ENCODE assay signal across 9 mouse cellular contexts in genomic region chr15:56065872-56066534, GRCm38 (mm10).
DNase-seq lines count a peak whose midpoint lies in the region; ATAC-seq and TF ChIP-seq lines count a peak whose summit lies in the region.
"Had no signal": no experiment of that assay in that cellular context is flagged by ENCODE, and none has a peak within 500 bp of the region (broad histone marks: within the 10 kb centered on the region; RNA-seq: fewer than 3 reads in every experiment).

No protein-coding gene starts in this region.

- H3K27ac ChIP-seq in kidney, adult 2 months (ENCODE audit: insufficient read depth, low read depth, low read length), result no peak overlapping the region
- H3K27ac ChIP-seq in limb, embryonic 12.5 days, result no peak overlapping the region
- H3K27ac ChIP-seq in stomach, embryonic 14.5 days (ENCODE audit: low read length), result no peak overlapping the region
- H3K27ac ChIP-seq: embryonic facial prominence, embryonic 15.5 days had no signal

- no peak for TF ChIP-seq CTCF in kidney, adult 2 months (conservative IDR thresholded peaks at IDR 0.05; ENCODE audit: insufficient read depth, insufficient read length, low read depth, low read length)
- TF ChIP-seq CTCF in E14TG2a.4 (conservative IDR thresholded peaks at IDR 0.05; ENCODE audit: low read length), result peak; percentile 51

- no peak for TF ChIP-seq POLR2A in kidney, adult 2 months (IDR thresholded peaks at IDR 0.05; ENCODE audit: low read depth, low read length)

- peak; percentile 67; the same call in 1 of the 2 replicates for ATAC-seq in limb, embryonic 12.5 days (ENCODE audit: insufficient number of reproducible peaks, insufficient read depth, low FRiP score, low TSS enrichment, low read depth)
- peak; percentile 72; the same call in 1 of the 2 replicates for ATAC-seq in stomach, embryonic 14.5 days (ENCODE audit: insufficient number of reproducible peaks, insufficient read depth, low FRiP score, low read depth)

- H3K9me3 ChIP-seq in E14TG2a.4 (ENCODE audit: low read length), result 0 out of 2 replicates have a peak, but pooled peaks cover under 1% of the 10 kb centered on the region
- no peaks in the 10 kb centered on the region for H3K9me3 ChIP-seq in limb, embryonic 12.5 days
- H3K9me3 ChIP-seq in stomach, embryonic 14.5 days (ENCODE audit: control insufficient read depth, low read depth, low read length), result no peaks in the 10 kb centered on the region
- H3K9me3 ChIP-seq: embryonic facial prominence, embryonic 15.5 days had no signal

- 38% methylated on average over 7 of the region's 7 CpGs for WGBS in kidney, adult 2 months
- 42% methylated on average over 6 of the region's 7 CpGs for WGBS in limb, embryonic 12.5 days
- 39% methylated on average over 7 of the region's 7 CpGs for WGBS in stomach, embryonic 14.5 days

- no peaks in the 10 kb centered on the region for H3K4me1 ChIP-seq in kidney, adult 2 months (ENCODE audit: control insufficient read depth, insufficient read depth, low read length)
- no peaks in the 10 kb centered on the region for H3K4me1 ChIP-seq in E14TG2a.4 (replicated peaks; ENCODE audit: low read depth, low read length)
- peaks cover 14% of the 10 kb centered on the region for H3K4me1 ChIP-seq in limb, embryonic 12.5 days (replicated peaks)
- 0 out of 2 replicates have a peak, but pooled peaks cover 6% of the 10 kb centered on the region for H3K4me1 ChIP-seq in stomach, embryonic 14.5 days (ENCODE audit: control insufficient read depth, insufficient read depth, low read length)
- H3K4me1 ChIP-seq: embryonic facial prominence, embryonic 15.5 days had no signal

- H3K9ac ChIP-seq in limb, embryonic 12.5 days (replicated peaks), result no peak overlapping the region
- no peak overlapping the region for H3K9ac ChIP-seq in stomach, embryonic 14.5 days (replicated peaks; ENCODE audit: low read depth, low read length)
- H3K9ac ChIP-seq: embryonic facial prominence, embryonic 15.5 days had no signal

- no peaks in the 10 kb centered on the region for H3K36me3 ChIP-seq in kidney, adult 2 months (ENCODE audit: control insufficient read depth, insufficient read depth, low read length)
- H3K36me3 ChIP-seq in E14TG2a.4 (ENCODE audit: insufficient read depth, low read length), result no peaks in the 10 kb centered on the region
- H3K36me3 ChIP-seq in limb, embryonic 12.5 days, result no peaks in the 10 kb centered on the region
- H3K36me3 ChIP-seq in stomach, embryonic 14.5 days (ENCODE audit: control insufficient read depth, insufficient read depth, low read length), result no peaks in the 10 kb centered on the region
- H3K36me3 ChIP-seq: embryonic facial prominence, embryonic 15.5 days had no signal

- no peaks in the 10 kb centered on the region for H3K27me3 ChIP-seq in kidney, adult 2 months (replicated peaks; ENCODE audit: control insufficient read depth, insufficient read depth, low read length)
- H3K27me3 ChIP-seq in E14TG2a.4 (ENCODE audit: insufficient read depth, low read length), result no peaks in the 10 kb centered on the region
- no peaks in the 10 kb centered on the region for H3K27me3 ChIP-seq in limb, embryonic 12.5 days
- no peaks in the 10 kb centered on the region for H3K27me3 ChIP-seq in stomach, embryonic 14.5 days (ENCODE audit: control insufficient read depth, insufficient read depth, low read length)
- H3K27me3 ChIP-seq: embryonic facial prominence, embryonic 15.5 days had no signal

- DNase-seq in kidney, adult 2 months, result peak; percentile 45
- DNase-seq in kidney, adult 8-10 months, result no peak
- peak; percentile 76 for DNase-seq in embryo, embryonic 10 days (ENCODE audit: low spot score)
- no peak for DNase-seq in gastrocnemius, postnatal 4 days (ENCODE audit: low spot score in 2 of 2)
- DNase-seq in layer of hippocampus, postnatal 10 days (ENCODE audit: low spot score in 2 of 2), result no peak

- no peak overlapping the region for H3K4me3 ChIP-seq in kidney, adult 2 months (ENCODE audit: insufficient read depth, low read depth, low read length)
- no peak overlapping the region for H3K4me3 ChIP-seq in E14TG2a.4 (replicated peaks; ENCODE audit: low read length)
- no peak overlapping the region for H3K4me3 ChIP-seq in limb, embryonic 12.5 days (replicated peaks)
- H3K4me3 ChIP-seq in stomach, embryonic 14.5 days (ENCODE audit: low read depth, low read length), result no peak overlapping the region
- H3K4me3 ChIP-seq: embryonic facial prominence, embryonic 15.5 days had no signal

- H3K4me2 ChIP-seq in limb, embryonic 12.5 days, result no peak overlapping the region
- no peak overlapping the region for H3K4me2 ChIP-seq in stomach, embryonic 14.5 days (replicated peaks; ENCODE audit: low read depth, low read length)
- H3K4me2 ChIP-seq: embryonic facial prominence, embryonic 15.5 days had no signal

Comparison
In these comparisons a context has a peak if more than half of its experiments do, and no peak if none do; other contexts are left out.
1. DNase-seq: peak in kidney, adult 2 months (single experiment) and embryo, embryonic 10 days (single experiment); none in kidney, adult 8-10 months (0 of 2), gastrocnemius, postnatal 4 days (0 of 2) and layer of hippocampus, postnatal 10 days (0 of 2).